Mouse (Mus musculus) limb, embryonic 10.5 days (tissue): ENCODE measurements around the gene Dlg2. TPM values are rescaled to one million over a fixed set of nuclear protein-coding genes. Genes with fewer than 3 reads are reported as not detected.

Experiments used
- DNase-seq: peaks from one replicate; pipeline ENCODE4 v3.0.0-alpha.2; 2017; ENCODE audit warnings: low spot score
- H3K27ac ChIP-seq: fragments of 300-500 bp; sonication (generic); 2 replicates; pipeline ENCODE4 v1.5.1; 2016; ENCODE audit warnings: mild to moderate bottlenecking
- H3K27me3 ChIP-seq: fragments of 300-500 bp; sonication (generic); 2 replicates; pipeline ENCODE4 v1.6.1; 2016; ENCODE audit warnings: low read depth, mild to moderate bottlenecking; ENCODE audit not compliant: poor library complexity, severe bottlenecking
- H3K36me3 ChIP-seq: fragments of 300-500 bp; sonication (generic); 2 replicates; pipeline ENCODE4 v1.6.1; 2016; ENCODE audit warnings: mild to moderate bottlenecking, moderate library complexity
- H3K4me1 ChIP-seq: fragments of 300-500 bp; sonication (generic); 2 replicates; pipeline ENCODE4 v1.6.1; 2016
- H3K4me3 ChIP-seq: fragments of 300-500 bp; sonication (generic); 2 replicates; pipeline ENCODE4 v1.5.1; 2016; ENCODE audit warnings: mild to moderate bottlenecking, moderate library complexity
- H3K9me3 ChIP-seq: fragments of 300-500 bp; sonication (generic); replicated peaks from 2 replicates; pipeline ENCODE4 v1.6.1; 2016; ENCODE audit warnings: mild to moderate bottlenecking
- WGBS: fragments of 180-500 bp; shearing (Covaris S2); methylation state at CpG from one replicate; pipeline ENCODE4 v1.1.7; 2016; 5-methylcytosine and 5-hydroxymethylcytosine counted together
- polyA plus RNA-seq: library from polyadenylated mRNA; unstranded; fragments of >200 nt; fragmentation: Nextera tagmentation; extraction: Ambion mirVana; gene quantifications from 2 replicates; pipeline ENCODE4 v1.2.1, GENCODE M21; 2016

Gene Dlg2
- polyA plus RNA-seq, 1 experiment from 2014 or later = 0.53 TPM

DNA sequence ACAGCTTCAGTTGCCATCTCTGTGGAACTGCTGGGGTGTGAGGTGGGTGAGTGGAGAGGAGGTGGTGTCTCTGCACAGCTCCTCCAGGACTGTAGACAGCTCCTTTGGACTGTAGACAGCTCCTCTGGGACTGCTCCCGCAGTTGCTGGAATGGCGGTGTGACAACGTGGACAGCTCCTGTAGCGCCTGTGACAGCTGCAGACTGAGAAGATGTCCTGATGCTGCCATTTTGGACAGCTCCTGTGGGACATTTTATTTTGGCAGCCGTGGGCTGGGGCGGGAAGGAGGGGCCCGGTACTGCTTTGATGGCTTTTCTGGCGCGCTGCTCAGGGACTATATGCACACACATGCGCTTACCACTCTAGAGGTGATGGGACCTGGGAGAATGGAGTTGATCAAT is 16.1 kb upstream of the Dlg2 start:
- no peaks in the 10 kb centered on the region for H3K36me3 ChIP-seq
- DNase-seq = no peak
- H3K9me3 ChIP-seq = no peaks in the 10 kb centered on the region
- H3K4me1 ChIP-seq = peaks cover 15% of the 10 kb centered on the region
- no peak overlapping the region for H3K4me3 ChIP-seq
- WGBS = 60% methylated on average over 10 of the region's 10 CpGs
- no peak overlapping the region for H3K27ac ChIP-seq
- peaks cover 10% of the 10 kb centered on the region; the same call in 1 of the 2 replicates for H3K27me3 ChIP-seq

- no peaks in the 10 kb centered on the region for H3K36me3 ChIP-seq
- WGBS = 26% methylated on average over 14 of the region's 14 CpGs
- H3K9me3 ChIP-seq = no peaks in the 10 kb centered on the region
These were observed 15.5 kb upstream of the Dlg2 start for GRCm38 (mm10) chr7:90460930-90461329.

DNA sequence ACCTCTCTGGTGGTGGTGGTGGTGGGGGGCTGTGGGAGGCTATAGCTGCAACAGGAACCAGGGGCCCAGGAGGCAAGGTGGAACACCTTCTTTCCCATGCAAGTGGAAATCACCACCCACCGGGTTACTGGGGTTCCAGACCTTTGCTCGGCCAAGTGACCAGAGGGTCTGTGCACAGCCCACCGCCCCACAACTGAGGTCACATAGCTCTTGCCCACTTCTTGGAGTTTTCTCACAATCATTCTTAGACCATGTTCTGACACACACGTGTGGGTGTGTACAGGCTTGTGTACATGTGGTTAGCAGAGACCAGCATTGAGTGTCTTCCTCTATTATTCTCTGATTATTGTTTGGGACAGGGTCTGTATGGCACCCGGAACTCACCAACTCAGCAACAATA is 15.0 kb upstream of the Dlg2 start:
- Histone ChIP-seq H3K4me1 (peaks cover 7% of the 10 kb centered on the region), H3K4me3 (no peak overlapping the region), H3K27ac (no peak overlapping the region), H3K36me3 (no peaks in the 10 kb centered on the region), H3K27me3 (peaks cover 10% of the 10 kb centered on the region; the same call in 1 of the 2 replicates), H3K9me3 (no peaks in the 10 kb centered on the region)
- DNase-seq = no peak
- WGBS = 91% methylated on average over 5 of the region's 5 CpGs

More at GRCm38 (mm10) chr7:90460930-90461329, 15.5 kb upstream of the Dlg2 start:
- Histone ChIP-seq H3K27ac (no peak overlapping the region), H3K4me3 (no peak overlapping the region), H3K27me3 (peaks cover 10% of the 10 kb centered on the region; the same call in 1 of the 2 replicates), H3K4me1 (peaks cover 12% of the 10 kb centered on the region)
- peak; percentile 34 for DNase-seq

GRCm38 (mm10) chr7:90473511-90473910 is 3.0 kb upstream of the Dlg2 start:
- no peak for DNase-seq
- H3K27me3 ChIP-seq = peaks cover 16% of the 10 kb centered on the region
- peaks cover 16% of the 10 kb centered on the region for H3K4me1 ChIP-seq
- H3K4me3 ChIP-seq = no peak overlapping the region
- 80% methylated on average over 2 of the region's 2 CpGs for WGBS
- peaks cover 19% of the 10 kb centered on the region for H3K36me3 ChIP-seq
- no peaks in the 10 kb centered on the region for H3K9me3 ChIP-seq
- H3K27ac ChIP-seq = no peak overlapping the region

DNA sequence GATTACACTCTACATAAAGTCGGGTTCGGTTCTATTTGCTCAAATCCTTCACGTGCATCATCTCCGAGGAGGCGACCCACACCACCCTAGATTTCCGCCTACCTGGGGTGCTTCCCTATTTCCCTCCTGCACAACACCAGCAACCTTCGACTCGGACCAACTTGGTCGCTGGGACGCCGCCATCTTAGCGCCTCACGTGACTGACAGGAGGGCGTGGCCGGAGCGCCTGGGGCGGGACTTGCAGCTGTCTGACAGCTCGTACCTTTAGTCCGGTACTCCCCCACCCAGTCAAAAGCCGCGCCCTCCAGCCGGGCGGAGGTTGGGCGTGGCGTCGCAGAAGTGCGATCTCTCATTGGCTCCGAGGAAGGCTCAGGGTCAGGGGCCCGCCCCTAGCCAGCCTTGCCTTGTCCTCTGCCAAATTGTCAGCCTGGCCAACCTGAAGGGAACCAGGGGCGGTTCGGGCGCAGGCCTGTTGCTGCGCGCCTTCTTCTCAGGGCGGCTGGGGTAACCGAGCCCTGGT is 619 bp upstream of the Dlg2 start, which contains the start of gene Tmem126b:
TSS of gene Tmem126b (minus strand) at position 209 of the 520 bp plus-strand sequence.
- peak within 1 kb of the TSS; percentile 70 for H3K4me3 ChIP-seq
- H3K36me3 ChIP-seq = 0 out of 2 replicates have a peak, but pooled peaks cover 2% of the 10 kb centered on the region
- WGBS = 2% methylated on average over 36 of the region's 36 CpGs
- DNase-seq = peak; percentile 98
- peak within 1 kb of the TSS; percentile 85 for H3K27ac ChIP-seq
- H3K9me3 ChIP-seq = no peaks in the 10 kb centered on the region
- peaks cover 16% of the 10 kb centered on the region for H3K4me1 ChIP-seq
- H3K27me3 ChIP-seq = peaks cover 18% of the 10 kb centered on the region

DNA sequence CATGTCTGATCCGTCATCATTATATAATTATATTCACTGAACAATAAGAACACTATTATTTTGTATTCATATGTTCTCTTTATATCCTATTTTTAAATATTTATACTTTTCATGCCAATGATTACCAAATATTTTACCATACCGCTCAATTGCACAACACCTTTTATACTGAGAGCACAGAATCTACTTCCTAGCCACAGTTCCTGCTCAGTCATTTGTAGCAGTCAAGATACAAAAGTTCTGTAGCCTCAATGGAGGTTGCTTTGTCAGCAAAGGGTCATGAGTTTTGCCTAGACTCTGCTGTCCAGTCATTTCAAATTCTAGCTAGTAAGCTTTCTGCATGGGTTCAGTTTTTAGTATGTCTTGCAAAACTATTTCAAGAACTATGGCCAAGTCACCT is 6.1 kb downstream of the Dlg2 start:
- Histone ChIP-seq H3K9me3 (no peaks in the 10 kb centered on the region), H3K27me3 (peaks cover 9% of the 10 kb centered on the region), H3K36me3 (no peaks in the 10 kb centered on the region), H3K4me1 (no peaks in the 10 kb centered on the region), H3K4me3 (no peak overlapping the region), H3K27ac (no peak overlapping the region)
- no peak for DNase-seq
- 90% methylated on average over 2 of the region's 2 CpGs for WGBS

DNA sequence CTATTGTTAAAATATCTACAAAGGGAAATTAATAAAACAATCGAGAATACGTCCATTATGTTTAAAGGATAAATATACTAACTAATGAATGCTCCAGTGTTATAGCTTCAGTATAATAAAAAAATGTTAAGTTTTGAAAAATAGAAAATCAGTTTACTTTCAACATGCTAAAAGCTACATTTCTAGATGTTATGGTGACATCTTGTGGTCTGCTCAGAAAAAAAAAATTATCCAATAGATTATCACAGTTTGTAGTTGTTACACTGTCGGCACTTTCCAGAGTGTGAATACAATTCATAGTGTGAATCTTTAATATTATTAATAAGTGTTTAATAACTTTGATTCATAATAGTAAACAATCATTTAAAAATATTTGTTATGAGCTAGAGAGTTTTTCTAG is 31.7 kb downstream of the Dlg2 start:
- WGBS = 84% methylated on average over 3 of the region's 3 CpGs
- DNase-seq = no peak

GRCm38 (mm10) chr7:90512293-90512692 is 35.8 kb downstream of the Dlg2 start:
- H3K4me3 ChIP-seq = no peak overlapping the region
- H3K36me3 ChIP-seq = no peaks in the 10 kb centered on the region
- no peak overlapping the region for H3K27ac ChIP-seq
- no peaks in the 10 kb centered on the region for H3K27me3 ChIP-seq
- DNase-seq = no peak
- no peaks in the 10 kb centered on the region for H3K9me3 ChIP-seq
- no peaks in the 10 kb centered on the region for H3K4me1 ChIP-seq

More for the DNA sequence above, 31.7 kb downstream of the Dlg2 start:
- H3K36me3 ChIP-seq = no peaks in the 10 kb centered on the region
- H3K27me3 ChIP-seq = no peaks in the 10 kb centered on the region
- no peak overlapping the region for H3K4me3 ChIP-seq
- no peaks in the 10 kb centered on the region for H3K4me1 ChIP-seq
- no peaks in the 10 kb centered on the region for H3K9me3 ChIP-seq
- no peak overlapping the region for H3K27ac ChIP-seq

DNA sequence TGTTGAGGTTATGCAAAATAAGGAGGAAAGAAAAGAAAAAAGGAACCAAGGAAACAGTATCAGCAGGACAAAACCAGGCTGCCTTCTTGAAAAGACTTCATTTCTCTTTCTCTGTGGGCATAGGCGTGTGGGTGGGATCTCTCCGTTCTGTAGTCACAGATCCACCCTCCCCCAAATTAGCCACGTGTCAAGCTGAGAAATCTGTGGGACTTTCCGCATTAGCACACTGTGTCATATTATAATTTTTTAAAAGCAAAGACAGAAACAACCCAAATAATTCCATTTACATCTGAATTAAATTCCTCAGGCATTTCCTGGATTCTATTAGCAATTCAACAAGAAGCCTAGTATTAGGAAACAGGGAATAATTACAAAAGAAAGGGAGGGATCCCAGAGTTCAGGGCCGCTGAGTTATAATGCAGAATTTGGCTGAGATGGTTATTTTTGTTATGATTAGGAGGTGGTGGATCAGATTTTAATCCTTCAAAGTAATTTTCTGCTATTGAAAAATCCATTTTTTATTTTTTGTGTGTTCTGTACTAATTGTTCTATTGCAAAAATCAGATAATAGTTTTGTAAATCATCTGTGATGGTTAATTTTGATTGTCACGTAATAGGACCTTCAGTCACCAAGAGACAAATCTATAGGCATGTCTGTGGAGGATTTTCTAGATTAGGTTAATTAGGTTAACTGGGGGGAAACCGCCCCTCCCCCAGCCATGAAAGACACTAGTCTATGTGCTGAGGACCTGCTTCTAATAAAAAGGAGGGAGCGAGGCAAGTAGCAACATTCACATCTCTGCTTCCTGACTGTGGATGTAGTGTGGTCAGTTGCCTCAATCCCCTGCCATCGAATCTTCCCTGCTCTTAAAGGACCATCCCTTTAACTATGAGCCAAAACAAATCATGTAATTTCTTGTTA is 63.3 kb downstream of the Dlg2 start:
- DNase-seq = no peak
- WGBS = 58% methylated on average over 9 of the region's 9 CpGs
- Histone ChIP-seq H3K36me3 (no peaks in the 10 kb centered on the region), H3K9me3 (no peaks in the 10 kb centered on the region), H3K27me3 (no peaks in the 10 kb centered on the region), H3K27ac (no peak overlapping the region), H3K4me1 (no peaks in the 10 kb centered on the region), H3K4me3 (no peak overlapping the region)

DNA sequence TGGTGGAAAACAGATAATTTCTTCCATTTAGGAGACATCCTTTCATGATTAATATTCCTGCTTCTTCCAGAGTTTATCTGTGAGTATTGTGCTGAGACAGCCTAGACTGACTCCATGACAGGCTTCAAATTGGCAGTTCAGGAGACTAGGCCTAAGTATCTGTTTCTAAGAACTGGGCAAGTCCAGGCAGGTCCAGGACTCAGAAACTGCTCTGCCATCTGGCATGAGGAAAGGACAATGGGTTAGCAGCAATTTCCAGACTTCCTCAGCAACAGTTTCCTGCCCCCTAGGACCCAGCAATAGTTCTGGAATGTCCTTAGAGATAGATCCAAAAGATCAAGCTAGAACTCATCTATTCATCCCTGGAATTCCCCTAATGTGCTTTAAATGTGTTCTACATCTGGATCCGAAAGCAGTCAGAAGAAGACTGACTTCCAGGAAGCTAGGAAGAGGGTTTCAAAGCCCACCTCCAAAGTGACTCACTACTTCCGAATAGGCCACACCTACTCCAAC is 64.4 kb downstream of the Dlg2 start:
- no peak for DNase-seq
- no peaks in the 10 kb centered on the region for H3K9me3 ChIP-seq
- H3K4me1 ChIP-seq = no peaks in the 10 kb centered on the region
- WGBS = 90% methylated on average over 2 of the region's 2 CpGs
- H3K4me3 ChIP-seq = no peak overlapping the region
- no peak overlapping the region for H3K27ac ChIP-seq
- H3K27me3 ChIP-seq = no peaks in the 10 kb centered on the region
- no peaks in the 10 kb centered on the region for H3K36me3 ChIP-seq

DNA sequence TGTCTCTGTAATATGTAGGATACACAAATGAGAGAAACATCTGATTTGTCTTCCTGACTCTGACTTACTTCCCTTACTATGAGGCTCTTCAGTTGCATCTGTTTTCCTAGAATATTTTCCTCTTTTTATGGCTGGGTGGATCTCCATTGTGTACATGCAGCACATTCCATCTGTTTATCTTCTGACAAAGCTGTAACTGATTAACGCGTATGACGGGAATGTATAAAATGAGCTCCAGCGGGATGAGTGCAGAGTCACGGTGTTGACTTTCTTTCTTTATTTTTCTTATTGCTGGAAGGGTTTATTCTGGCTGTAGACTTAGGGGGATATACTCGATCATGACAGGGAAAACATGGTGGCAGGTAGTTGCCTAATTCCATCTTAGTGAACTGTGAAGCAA is 76.9 kb downstream of the Dlg2 start:
- Histone ChIP-seq H3K27me3 (no peaks in the 10 kb centered on the region), H3K9me3 (no peaks in the 10 kb centered on the region), H3K27ac (no peak overlapping the region), H3K36me3 (no peaks in the 10 kb centered on the region), H3K4me1 (no peaks in the 10 kb centered on the region), H3K4me3 (no peak overlapping the region)
- no peak for DNase-seq
- 88% methylated on average over 6 of the region's 6 CpGs for WGBS

DNA sequence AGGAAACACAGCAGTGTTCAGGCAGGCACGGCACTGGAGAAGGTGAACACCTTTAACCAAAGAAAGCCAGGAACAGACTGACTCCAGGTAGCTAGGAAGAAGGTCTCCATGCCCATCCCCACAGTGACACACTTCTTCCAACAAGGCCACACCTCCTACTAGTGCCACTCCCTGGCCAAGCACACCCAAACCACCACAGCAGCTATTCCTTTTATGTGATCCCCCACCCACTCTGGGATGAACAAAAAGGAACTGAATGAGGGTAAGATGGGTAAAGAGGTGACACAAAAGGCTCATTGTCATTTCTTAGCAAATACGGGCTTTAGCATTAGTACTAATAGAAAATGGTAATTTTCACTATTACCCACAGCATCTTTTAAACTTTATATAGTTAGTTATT is 77.9 kb downstream of the Dlg2 start:
- Histone ChIP-seq H3K27ac (no peak overlapping the region), H3K36me3 (no peaks in the 10 kb centered on the region), H3K4me1 (no peaks in the 10 kb centered on the region), H3K9me3 (no peaks in the 10 kb centered on the region), H3K27me3 (no peaks in the 10 kb centered on the region), H3K4me3 (no peak overlapping the region)
- DNase-seq = no peak
- WGBS = 85% methylated on average over 2 of the region's 2 CpGs

DNA sequence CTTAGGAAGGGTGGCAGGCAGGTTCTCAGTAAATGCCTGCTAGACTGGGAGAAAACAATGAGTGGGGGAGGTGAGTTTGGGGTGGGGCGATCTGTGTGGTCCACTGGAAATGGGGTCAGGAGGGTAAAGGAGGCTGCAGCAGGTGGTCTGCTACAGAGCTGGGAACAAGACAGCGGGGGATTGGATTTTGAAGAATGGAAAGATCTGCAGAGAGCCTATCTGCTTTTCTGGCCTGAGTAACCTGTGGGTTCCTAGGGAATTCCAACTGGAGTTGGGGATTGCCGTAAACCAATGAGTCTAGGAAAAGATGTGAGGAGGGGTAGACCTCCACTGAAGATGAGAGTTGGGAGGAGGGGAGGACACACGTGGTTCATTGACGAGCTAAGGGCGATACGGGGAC is 92.7 kb downstream of the Dlg2 start:
- Histone ChIP-seq H3K27me3 (no peaks in the 10 kb centered on the region), H3K4me3 (no peak overlapping the region), H3K9me3 (no peaks in the 10 kb centered on the region), H3K27ac (no peak overlapping the region), H3K4me1 (0 out of 2 replicates have a peak, but pooled peaks cover 4% of the 10 kb centered on the region), H3K36me3 (no peaks in the 10 kb centered on the region)
- 48% methylated on average over 7 of the region's 7 CpGs for WGBS
- DNase-seq = no peak
